Comparison of ENCODE assay signal across 26 mouse cellular contexts in the genomic region with DNA sequence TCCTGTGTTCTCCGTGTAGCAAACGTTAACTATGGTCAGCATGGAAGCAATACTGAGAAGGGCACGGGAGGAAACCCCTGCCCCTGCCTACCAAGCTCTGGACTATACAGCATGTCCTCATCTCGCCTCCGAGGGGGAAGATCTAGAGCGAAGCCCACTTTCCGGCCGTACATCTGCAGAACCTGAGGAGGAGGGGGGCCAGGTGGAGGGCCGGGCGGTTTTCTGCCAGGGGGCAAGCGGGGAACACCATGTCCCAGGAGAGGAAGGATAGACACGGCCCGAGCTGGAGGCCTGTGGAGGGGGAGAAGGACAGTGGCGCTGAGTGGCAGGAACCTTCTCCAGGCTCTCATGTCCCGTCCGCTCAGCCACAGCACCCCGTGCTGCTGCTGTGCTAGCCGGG. TPM values are rescaled to one million over a fixed set of nuclear protein-coding genes. Genes with fewer than 3 reads are reported as not detected.
A peak's percentile ranks its signal among the peaks of the same experiment; 100 is the strongest.
DNase-seq lines count a peak whose midpoint lies in the region; ATAC-seq and TF ChIP-seq lines count a peak whose summit lies in the region.
"Had no signal": no experiment of that assay in that cellular context is flagged by ENCODE, and none has a peak within 500 bp of the region (broad histone marks: within the 10 kb centered on the region; RNA-seq: fewer than 3 reads in every experiment).

No protein-coding gene starts in this region.

- no peaks in the 10 kb centered on the region for H3K9me3 ChIP-seq in heart, embryonic 11.5 days (replicated peaks; ENCODE audit: control insufficient read depth, low read length)
- H3K9me3 ChIP-seq in heart, postnatal 0 days (replicated peaks; ENCODE audit: control insufficient read depth, low read length), result no peaks in the 10 kb centered on the region
- H3K9me3 ChIP-seq in liver, embryonic 13.5 days (replicated peaks), result no peaks in the 10 kb centered on the region
- H3K9me3 ChIP-seq in liver, embryonic 11.5 days (ENCODE audit: control insufficient read depth, low read length), result no peaks in the 10 kb centered on the region
- H3K9me3 ChIP-seq: forebrain, embryonic 10.5 days; forebrain, embryonic 13.5 days; G1E; heart, embryonic 10.5 days; hindbrain, embryonic 12.5 days; hindbrain, embryonic 15.5 days had no signal

- no peak overlapping the region for H3K9ac ChIP-seq in heart, embryonic 11.5 days (ENCODE audit: low read depth, low read length)
- no peak overlapping the region for H3K9ac ChIP-seq in heart, postnatal 0 days (replicated peaks; ENCODE audit: low read depth, low read length)
- H3K9ac ChIP-seq in liver, embryonic 13.5 days, result no peak overlapping the region
- no peak overlapping the region for H3K9ac ChIP-seq in liver, embryonic 11.5 days (ENCODE audit: low read depth, low read length)
- H3K9ac ChIP-seq: forebrain, embryonic 13.5 days; hindbrain, embryonic 12.5 days; hindbrain, embryonic 15.5 days had no signal

- no peak for TF ChIP-seq CTCF in heart, postnatal 0 days (IDR thresholded peaks at IDR 0.05; ENCODE audit: low read depth)

- no peak overlapping the region for H3K27ac ChIP-seq in heart, embryonic 11.5 days (ENCODE audit: low read depth, low read length)
- H3K27ac ChIP-seq in heart, postnatal 0 days (ENCODE audit: low read depth), result no peak overlapping the region
- H3K27ac ChIP-seq in liver, embryonic 13.5 days, result no peak overlapping the region
- H3K27ac ChIP-seq in liver, embryonic 11.5 days (ENCODE audit: low read depth, low read length), result no peak overlapping the region
- H3K27ac ChIP-seq: forebrain, embryonic 10.5 days; forebrain, embryonic 13.5 days; heart, embryonic 10.5 days; hindbrain, embryonic 12.5 days; hindbrain, embryonic 15.5 days had no signal

- intact Hi-C loops in heart, postnatal 36 days (cut with DNase I), result loop anchor here (10.0 kb wide), 1 partner anchor 1896 kb away; the partner anchor contains the start of gene Cdkn1b

- DNase-seq in heart, postnatal 36 days, result no peak
- no peak for DNase-seq in heart, postnatal 0 days (ENCODE audit: low spot score)
- no peak for DNase-seq in heart, adult 18-20 months
- no peak for DNase-seq in liver, embryonic 13.5 days
- no peak for DNase-seq in liver, embryonic 11.5 days (ENCODE audit: low spot score)
- DNase-seq: adrenal gland, postnatal 10 days; adrenal gland, postnatal 36 days; B cell, adult 2 months; cerebellum, adult 18-20 months; cerebellum, adult 9-10 months; cerebellum, postnatal 14 days; gastrocnemius, postnatal 10 days; gastrocnemius, postnatal 36 days had no signal

- H3K27me3 ChIP-seq in heart, embryonic 11.5 days (ENCODE audit: control insufficient read depth, insufficient read depth, low read length), result no peaks in the 10 kb centered on the region
- H3K27me3 ChIP-seq in heart, postnatal 0 days (ENCODE audit: control insufficient read depth, insufficient read depth, low read length), result no peaks in the 10 kb centered on the region
- no peaks in the 10 kb centered on the region for H3K27me3 ChIP-seq in liver, embryonic 13.5 days
- H3K27me3 ChIP-seq in liver, embryonic 11.5 days (replicated peaks; ENCODE audit: control insufficient read depth, insufficient read depth, low read length), result no peaks in the 10 kb centered on the region
- H3K27me3 ChIP-seq: CH12.LX; forebrain, embryonic 13.5 days; hindbrain, embryonic 12.5 days; hindbrain, embryonic 15.5 days; Patski had no signal

- H3K4me1 ChIP-seq in heart, embryonic 11.5 days (ENCODE audit: control insufficient read depth, insufficient read depth, low read length), result peaks cover 2% of the 10 kb centered on the region; the same call in 1 of the 2 replicates
- no peaks in the 10 kb centered on the region for H3K4me1 ChIP-seq in heart, postnatal 0 days (ENCODE audit: control insufficient read depth, insufficient read depth)
- no peaks in the 10 kb centered on the region for H3K4me1 ChIP-seq in liver, embryonic 13.5 days (replicated peaks)
- no peaks in the 10 kb centered on the region for H3K4me1 ChIP-seq in liver, embryonic 11.5 days (replicated peaks; ENCODE audit: control insufficient read depth, insufficient read depth, low read length)
- H3K4me1 ChIP-seq: forebrain, embryonic 10.5 days; forebrain, embryonic 13.5 days; hindbrain, embryonic 12.5 days; hindbrain, embryonic 15.5 days had no signal

- H3K4me3 ChIP-seq in heart, embryonic 11.5 days (ENCODE audit: low read depth, low read length), result no peak overlapping the region
- H3K4me3 ChIP-seq in heart, postnatal 0 days (ENCODE audit: low read depth, low read length), result no peak overlapping the region
- H3K4me3 ChIP-seq in liver, embryonic 13.5 days (replicated peaks), result no peak overlapping the region
- no peak overlapping the region for H3K4me3 ChIP-seq in liver, embryonic 11.5 days (ENCODE audit: low read depth, low read length)
- H3K4me3 ChIP-seq: forebrain, embryonic 10.5 days; forebrain, embryonic 13.5 days; heart, embryonic 10.5 days; hindbrain, embryonic 12.5 days; hindbrain, embryonic 15.5 days had no signal

- no peak overlapping the region for H3K4me2 ChIP-seq in heart, embryonic 11.5 days
- no peak overlapping the region for H3K4me2 ChIP-seq in heart, postnatal 0 days (ENCODE audit: low read depth, low read length)
- H3K4me2 ChIP-seq in liver, embryonic 13.5 days, result no peak overlapping the region
- no peak overlapping the region for H3K4me2 ChIP-seq in liver, embryonic 11.5 days
- H3K4me2 ChIP-seq: forebrain, embryonic 13.5 days; hindbrain, embryonic 12.5 days; hindbrain, embryonic 15.5 days had no signal

- 92% methylated on average over 18 of the region's 18 CpGs for WGBS in heart, embryonic 11.5 days (ENCODE audit: insufficient replicate concordance)
- 83% methylated on average over 18 of the region's 18 CpGs for WGBS in heart, postnatal 0 days
- WGBS in liver, embryonic 13.5 days (ENCODE audit: insufficient replicate concordance), result 92% methylated on average over 18 of the region's 18 CpGs
- WGBS in liver, embryonic 11.5 days, result 89% methylated on average over 18 of the region's 18 CpGs

- TF ChIP-seq EP300 in heart, postnatal 0 days (IDR thresholded peaks at IDR 0.05; ENCODE audit: low read depth), result no peak

- H3K36me3 ChIP-seq in heart, embryonic 11.5 days (ENCODE audit: control insufficient read depth, insufficient read depth, low read length), result peaks cover 65% of the 10 kb centered on the region
- H3K36me3 ChIP-seq in heart, postnatal 0 days (replicated peaks; ENCODE audit: control insufficient read depth, insufficient read depth, low read length), result peaks cover 91% of the 10 kb centered on the region
- H3K36me3 ChIP-seq in liver, embryonic 13.5 days, result peaks cover 91% of the 10 kb centered on the region
- H3K36me3 ChIP-seq in liver, embryonic 11.5 days (ENCODE audit: control insufficient read depth, insufficient read depth, low read length), result peaks cover 72% of the 10 kb centered on the region

- peak; percentile 26; the same call in 1 of the 2 replicates for ATAC-seq in heart, embryonic 11.5 days (replicated peaks; ENCODE audit: insufficient number of reproducible peaks, low FRiP score, low TSS enrichment)
- 0 out of 2 replicates have a peak, but pooled peaks have one; percentile 30 for ATAC-seq in heart, postnatal 0 days (ENCODE audit: insufficient read depth, low read depth)
- ATAC-seq in liver, embryonic 13.5 days (ENCODE audit: low read depth), result 0 out of 2 replicates have a peak, but pooled peaks have one; percentile 39
- ATAC-seq in liver, embryonic 11.5 days (replicated peaks; ENCODE audit: low FRiP score), result no peak
- ATAC-seq in monocyte, adult 5-6 weeks (replicated peaks; ENCODE audit: insufficient number of reproducible peaks, low FRiP score, low TSS enrichment, poor library complexity, severe bottlenecking), result peak; percentile 15; the same call in 1 of the 2 replicates
- ATAC-seq: forebrain, embryonic 13.5 days; forebrain, embryonic 16.5 days; Patski had no signal

RNA-seq across cellular contexts. Expression of gene BC049715, which starts 6.3 kb away (rescaled TPM):
- polyA plus RNA-seq in heart, embryonic 11.5 days (2014; fragmentation: Nextera tagmentation; extraction: Ambion mirVana), result 1.6 and 2.1 TPM in 2 replicates
- total RNA-seq in heart, postnatal 36 days (2021), result under 1 TPM; 0.27 to 0.36 TPM
- 0.04 and 0.43 TPM in 2 replicates for total RNA-seq in heart, postnatal 0 days (2014; rRNA removed; ENCODE audit: low replicate concordance)
- 1.4 and 2.5 TPM in 2 replicates for polyA plus RNA-seq in heart, postnatal 0 days (2015; fragmentation: Nextera tagmentation; extraction: Ambion mirVana)
- total RNA-seq in heart, adult 18-20 months (2021), result 1 to 10 TPM in 1 of 2 experiments, under 1 TPM in 1; 0.80 to 1.1 TPM
- 1.2 and 2.4 TPM in 2 replicates for polyA plus RNA-seq in liver, embryonic 13.5 days (2015; fragmentation: Nextera tagmentation; extraction: Ambion mirVana)
- 2.3 and 2.6 TPM in 2 replicates for polyA plus RNA-seq in liver, embryonic 11.5 days (2014; fragmentation: Nextera tagmentation; extraction: Ambion mirVana)
- 0.96 to 3.7 TPM (median 2.5 TPM) in 3 replicates for total RNA-seq in monocyte, adult 5-6 weeks (2017)

RNA-seq across cellular contexts. Expression of gene Wbp11, which starts 6.9 kb away (rescaled TPM):
- 93.5 and 107 TPM in 2 replicates for polyA plus RNA-seq in heart, embryonic 11.5 days (2014; fragmentation: Nextera tagmentation; extraction: Ambion mirVana)
- total RNA-seq in heart, postnatal 36 days (2021), result 10 to 100 TPM; 63.3 to 64.1 TPM
- total RNA-seq in heart, postnatal 0 days (2014; rRNA removed; ENCODE audit: low replicate concordance), result 28.2 and 37.7 TPM in 2 replicates
- 51.1 and 52.7 TPM in 2 replicates for polyA plus RNA-seq in heart, postnatal 0 days (2015; fragmentation: Nextera tagmentation; extraction: Ambion mirVana)
- 10 to 100 TPM; 53.4 to 64.0 TPM for total RNA-seq in heart, adult 18-20 months (2021)
- 62.5 and 80.2 TPM in 2 replicates for polyA plus RNA-seq in liver, embryonic 13.5 days (2015; fragmentation: Nextera tagmentation; extraction: Ambion mirVana)
- 165 and 168 TPM in 2 replicates for polyA plus RNA-seq in liver, embryonic 11.5 days (2014; fragmentation: Nextera tagmentation; extraction: Ambion mirVana)
- 46.3 to 120 TPM (median 81.0 TPM) in 3 replicates for total RNA-seq in monocyte, adult 5-6 weeks (2017)

RNA-seq across cellular contexts. Expression of gene H2afj, which starts 13.0 kb away (rescaled TPM):
- 81.7 and 91.1 TPM in 2 replicates for polyA plus RNA-seq in heart, embryonic 11.5 days (2014; fragmentation: Nextera tagmentation; extraction: Ambion mirVana)
- total RNA-seq in heart, postnatal 36 days (2021), result 10 to 100 TPM; 29.9 to 30.9 TPM
- total RNA-seq in heart, postnatal 0 days (2014; rRNA removed; ENCODE audit: low replicate concordance), result 13.1 and 19.3 TPM in 2 replicates
- polyA plus RNA-seq in heart, postnatal 0 days (2015; fragmentation: Nextera tagmentation; extraction: Ambion mirVana), result 88.8 and 88.9 TPM in 2 replicates
- 10 to 100 TPM; 30.1 to 35.5 TPM for total RNA-seq in heart, adult 18-20 months (2021)
- 167 and 177 TPM in 2 replicates for polyA plus RNA-seq in liver, embryonic 13.5 days (2015; fragmentation: Nextera tagmentation; extraction: Ambion mirVana)
- polyA plus RNA-seq in liver, embryonic 11.5 days (2014; fragmentation: Nextera tagmentation; extraction: Ambion mirVana), result 186 and 193 TPM in 2 replicates
- 54.2 to 78.4 TPM (median 59.5 TPM) in 3 replicates for total RNA-seq in monocyte, adult 5-6 weeks (2017)

RNA-seq across cellular contexts. Expression of gene Smco3, which starts 14.2 kb away (rescaled TPM):
- polyA plus RNA-seq in heart, embryonic 11.5 days (2014; fragmentation: Nextera tagmentation; extraction: Ambion mirVana), result not detected in 2 replicates
- not detected for total RNA-seq in heart, postnatal 36 days (2021)
- not detected in 2 replicates for total RNA-seq in heart, postnatal 0 days (2014; rRNA removed; ENCODE audit: low replicate concordance)
- polyA plus RNA-seq in heart, postnatal 0 days (2015; fragmentation: Nextera tagmentation; extraction: Ambion mirVana), result not detected in 2 replicates
- not detected for total RNA-seq in heart, adult 18-20 months (2021)
- polyA plus RNA-seq in liver, embryonic 13.5 days (2015; fragmentation: Nextera tagmentation; extraction: Ambion mirVana), result not detected in 2 replicates
- polyA plus RNA-seq in liver, embryonic 11.5 days (2014; fragmentation: Nextera tagmentation; extraction: Ambion mirVana), result not detected in 2 replicates
- 0.49 TPM in 1 of 3 replicates, not detected in the others for total RNA-seq in monocyte, adult 5-6 weeks (2017)
- total RNA-seq: hematopoietic stem cell, adult 5-6 weeks had no signal
- polyA plus RNA-seq: forebrain, embryonic 10.5 days; forebrain, embryonic 13.5 days; G1E; heart, embryonic 10.5 days; heart, embryonic 16.5 days had no signal

RNA-seq across cellular contexts. Expression of gene Hist4h4, which starts 16.9 kb away (rescaled TPM):
- 0.17 and 0.51 TPM in 2 replicates for polyA plus RNA-seq in heart, embryonic 11.5 days (2014; fragmentation: Nextera tagmentation; extraction: Ambion mirVana)
- total RNA-seq in heart, postnatal 36 days (2021), result 1 to 10 TPM; 8.2 to 8.5 TPM
- 88.7 and 119 TPM in 2 replicates for total RNA-seq in heart, postnatal 0 days (2014; rRNA removed; ENCODE audit: low replicate concordance)
- polyA plus RNA-seq in heart, postnatal 0 days (2015; fragmentation: Nextera tagmentation; extraction: Ambion mirVana), result 0.34 and 0.37 TPM in 2 replicates
- total RNA-seq in heart, adult 18-20 months (2021), result 1 to 10 TPM; 4.5 to 5.7 TPM
- 1.3 and 1.5 TPM in 2 replicates for polyA plus RNA-seq in liver, embryonic 13.5 days (2015; fragmentation: Nextera tagmentation; extraction: Ambion mirVana)
- 0.43 and 0.88 TPM in 2 replicates for polyA plus RNA-seq in liver, embryonic 11.5 days (2014; fragmentation: Nextera tagmentation; extraction: Ambion mirVana)
- total RNA-seq in monocyte, adult 5-6 weeks (2017), result 2.3 to 11.2 TPM (median 4.9 TPM) in 3 replicates
